Mouse (Mus musculus) E14TG2a.4 (cell line): Measurements from ENCODE around the gene Plekha7.

Experiments used
- H3K27me3 ChIP-seq: 2 replicates; pipeline ENCODE4 v1.6.1; 2014; ENCODE audit warnings: low read length, control low read depth; ENCODE audit not compliant: insufficient read depth
- H3K36me3 ChIP-seq: 2 replicates; pipeline ENCODE4 v1.6.1; 2014; ENCODE audit warnings: low read length, control low read depth; ENCODE audit not compliant: insufficient read depth
- H3K4me1 ChIP-seq: replicated peaks from 2 replicates; pipeline ENCODE4 v1.6.1; 2014; ENCODE audit warnings: low read depth, low read length, control low read depth
- H3K4me3 ChIP-seq: replicated peaks from 2 replicates; pipeline ENCODE4 v1.5.1; 2014; ENCODE audit warnings: mild to moderate bottlenecking, low read length
- H3K9me3 ChIP-seq: 2 replicates; pipeline ENCODE4 v1.6.1; 2014; ENCODE audit warnings: low read length, control low read depth
- CTCF ChIP-seq: conservative IDR thresholded peaks from 2 replicates; pipeline ENCODE4 v1.5.1; 2014; ENCODE audit warnings: low read length
- NANOG ChIP-seq: IDR thresholded peaks from 2 replicates; pipeline ENCODE4 v1.6.1; 2014; ENCODE audit warnings: borderline replicate concordance, low read length, mixed read lengths
- POU5F1 ChIP-seq: IDR thresholded peaks from 2 replicates; pipeline ENCODE4 v1.6.1; 2014; ENCODE audit warnings: low read length, borderline replicate concordance

The Plekha7 gene

GRCm38 (mm10) chr7:116327901-116328300 lies 19.7 kb upstream of the Plekha7 start:
- peaks cover 16% of the 10 kb centered on the region for H3K4me1 ChIP-seq
- no peak overlapping the region for H3K4me3 ChIP-seq
- TF ChIP-seq POU5F1 (no peak), CTCF (no peak), NANOG (no peak)
- H3K36me3 ChIP-seq, result peaks cover 22% of the 10 kb centered on the region
- no peaks in the 10 kb centered on the region for H3K9me3 ChIP-seq
- no peaks in the 10 kb centered on the region for H3K27me3 ChIP-seq

GRCm38 (mm10) chr7:116323331-116323964 lies 15.3 kb upstream of the Plekha7 start:
- Histone ChIP-seq H3K4me1 (peaks cover 4% of the 10 kb centered on the region), H3K4me3 (no peak overlapping the region), H3K9me3 (no peaks in the 10 kb centered on the region), H3K36me3 (no peaks in the 10 kb centered on the region), H3K27me3 (no peaks in the 10 kb centered on the region)
- TF ChIP-seq NANOG, result no peak
- TF ChIP-seq CTCF, result peak; percentile 60

- H3K36me3 ChIP-seq, result peaks cover 8% of the 10 kb centered on the region
- H3K9me3 ChIP-seq, result no peaks in the 10 kb centered on the region
- H3K4me1 ChIP-seq, result peaks cover 21% of the 10 kb centered on the region
- TF ChIP-seq CTCF, result no peak
- no peak for TF ChIP-seq POU5F1
- no peak for TF ChIP-seq NANOG
- no peaks in the 10 kb centered on the region for H3K27me3 ChIP-seq
- peak overlapping the region; percentile 53 for H3K4me3 ChIP-seq
Observed at GRCm38 (mm10) chr7:116309456-116309855, 1.3 kb upstream of the Plekha7 start.

- H3K4me1 ChIP-seq, result peaks cover 29% of the 10 kb centered on the region
- peaks cover 13% of the 10 kb centered on the region for H3K36me3 ChIP-seq
- H3K27me3 ChIP-seq, result no peaks in the 10 kb centered on the region
- TF ChIP-seq POU5F1, result no peak
- TF ChIP-seq NANOG, result no peak
- TF ChIP-seq CTCF, result no peak
- peak overlapping the region; percentile 97 for H3K4me3 ChIP-seq
- H3K9me3 ChIP-seq, result no peaks in the 10 kb centered on the region
Observed at GRCm38 (mm10) chr7:116308632-116308991, 436 bp upstream of the Plekha7 start.

- H3K4me3 ChIP-seq, result peak overlapping the region; percentile 97
- H3K9me3 ChIP-seq, result no peaks in the 10 kb centered on the region
- H3K36me3 ChIP-seq, result peaks cover 13% of the 10 kb centered on the region
- H3K27me3 ChIP-seq, result no peaks in the 10 kb centered on the region
- H3K4me1 ChIP-seq, result peaks cover 40% of the 10 kb centered on the region
- TF ChIP-seq CTCF, result no peak
Observed at GRCm38 (mm10) chr7:116307099-116307870, 891 bp downstream of the Plekha7 start.

- no peaks in the 10 kb centered on the region for H3K9me3 ChIP-seq
- peak overlapping the region; percentile 97 for H3K4me3 ChIP-seq
- H3K27me3 ChIP-seq, result no peaks in the 10 kb centered on the region
- H3K36me3 ChIP-seq, result peaks cover 13% of the 10 kb centered on the region
- H3K4me1 ChIP-seq, result peaks cover 46% of the 10 kb centered on the region
- no peak for TF ChIP-seq CTCF
- 0 out of 2 replicates have a peak, but pooled peaks have one; percentile 39 for TF ChIP-seq NANOG
- peak; percentile 42; the same call in 1 of the 2 replicates for TF ChIP-seq POU5F1
Observed at GRCm38 (mm10) chr7:116306601-116307000, 1.6 kb downstream of the Plekha7 start.

- Histone ChIP-seq H3K4me1 (peaks cover 83% of the 10 kb centered on the region), H3K27me3 (no peaks in the 10 kb centered on the region), H3K4me3 (peak overlapping the region; percentile 52), H3K36me3 (peaks cover 29% of the 10 kb centered on the region), H3K9me3 (no peaks in the 10 kb centered on the region)
- no peak for TF ChIP-seq POU5F1
Observed at GRCm38 (mm10) chr7:116301661-116302311, 6.4 kb downstream of the Plekha7 start.

GRCm38 (mm10) chr7:116301144-116301543 lies 7.0 kb downstream of the Plekha7 start:
- Histone ChIP-seq H3K27me3 (no peaks in the 10 kb centered on the region), H3K4me3 (peak overlapping the region; percentile 52), H3K9me3 (no peaks in the 10 kb centered on the region), H3K4me1 (peaks cover 78% of the 10 kb centered on the region), H3K36me3 (peaks cover 29% of the 10 kb centered on the region)
- TF ChIP-seq NANOG (no peak), CTCF (no peak), POU5F1 (no peak)
